Mouse (Mus musculus) splenic B cell, adult 2 months (primary cell): ENCODE data around the gene Csrp2.

Experiments
- DNase-seq: peaks from one replicate; pipeline ENCODE4 v3.0.0-alpha.2; 2011; ENCODE audit warnings: low read depth, low spot score
- H3K27me3 ChIP-seq: 2 replicates; pipeline ENCODE4 v1.6.1; 2012; ENCODE audit warnings: mild to moderate bottlenecking, low read length, moderate library complexity, mixed read lengths; ENCODE audit not compliant: control insufficient read depth, poor library complexity, insufficient read depth, severe bottlenecking
- H3K36me3 ChIP-seq: 2 replicates; pipeline ENCODE4 v1.6.1; 2012; ENCODE audit warnings: mild to moderate bottlenecking, low read length, moderate library complexity, mixed read lengths; ENCODE audit not compliant: control insufficient read depth, poor library complexity, insufficient read depth, severe bottlenecking

Csrp2 gene

DNA sequence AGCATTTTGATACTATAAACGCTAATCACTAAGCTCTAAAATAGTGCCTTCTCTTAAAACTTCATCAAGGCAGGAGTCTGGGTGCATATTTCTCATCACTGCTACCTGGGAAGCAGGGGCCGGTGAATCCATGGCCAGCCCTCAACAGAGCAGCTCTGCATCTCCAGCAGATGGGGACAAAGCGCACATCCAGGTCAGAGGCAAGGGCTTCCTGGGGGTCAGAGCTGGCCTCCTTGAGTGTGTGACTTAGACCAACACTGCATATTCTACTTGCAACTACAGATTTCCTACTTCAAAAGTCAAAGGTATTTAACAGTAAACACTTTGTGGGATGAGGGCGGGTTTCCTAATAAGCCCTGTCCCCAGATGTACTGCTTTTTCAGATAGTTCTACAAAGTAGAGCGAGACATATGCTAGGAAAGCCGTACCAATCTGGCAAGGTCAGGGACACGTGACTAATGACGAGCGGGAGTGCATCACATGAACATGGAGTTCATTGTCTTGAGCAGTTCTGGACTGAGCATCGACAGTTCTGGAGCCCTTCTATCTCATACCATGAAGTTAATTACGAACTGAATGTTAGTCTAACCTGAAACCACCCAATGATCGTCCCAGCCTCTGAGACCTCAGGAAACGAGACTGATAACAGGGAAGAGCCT is 21.3 kb downstream of the Csrp2 start:
- H3K36me3 ChIP-seq = peaks cover 2% of the 10 kb centered on the region
- H3K27me3 ChIP-seq = no peaks in the 10 kb centered on the region
- no peak for DNase-seq

DNA sequence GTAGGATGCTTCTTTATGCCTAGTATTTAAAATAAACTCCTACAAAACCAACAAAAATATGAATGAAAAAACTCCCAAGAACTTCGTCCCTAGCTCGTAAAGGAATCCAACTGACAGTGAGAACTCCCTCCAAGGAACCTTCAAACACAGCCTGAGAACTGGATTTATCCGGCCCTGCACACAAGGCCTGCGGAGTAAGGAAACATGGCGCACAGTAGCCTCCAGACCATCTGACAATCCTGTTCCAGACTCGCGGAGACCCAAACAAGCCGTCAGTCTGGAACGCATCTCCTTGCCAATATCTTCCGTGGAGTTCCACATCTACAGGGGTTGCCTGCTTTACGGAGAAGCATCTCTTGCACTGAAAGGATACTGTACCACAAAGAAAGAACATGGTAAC is 22.4 kb downstream of the Csrp2 start:
- Histone ChIP-seq H3K27me3 (no peaks in the 10 kb centered on the region), H3K36me3 (peaks cover 2% of the 10 kb centered on the region)
- DNase-seq = no peak

DNA sequence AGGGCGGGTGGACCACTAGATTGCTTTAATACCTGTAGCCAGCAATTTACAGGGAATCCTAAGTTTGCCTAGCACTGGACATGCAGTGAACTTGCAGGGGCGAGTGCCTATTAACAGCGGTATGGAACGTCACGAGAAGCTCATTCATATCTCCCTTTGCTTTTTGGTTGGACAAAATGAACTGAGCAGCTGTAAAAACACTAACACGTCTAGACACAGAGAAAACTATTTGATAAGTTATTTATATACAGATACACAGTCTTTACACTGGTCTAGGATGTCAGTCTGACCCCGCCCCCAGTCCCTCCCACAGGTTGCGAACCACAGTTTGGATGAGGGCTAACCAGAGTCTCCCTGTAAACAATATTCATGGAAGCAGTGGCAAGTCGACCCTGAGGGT is 23.2 kb downstream of the Csrp2 start:
- H3K36me3 ChIP-seq = peaks cover 4% of the 10 kb centered on the region
- no peaks in the 10 kb centered on the region for H3K27me3 ChIP-seq
- no peak for DNase-seq

DNA sequence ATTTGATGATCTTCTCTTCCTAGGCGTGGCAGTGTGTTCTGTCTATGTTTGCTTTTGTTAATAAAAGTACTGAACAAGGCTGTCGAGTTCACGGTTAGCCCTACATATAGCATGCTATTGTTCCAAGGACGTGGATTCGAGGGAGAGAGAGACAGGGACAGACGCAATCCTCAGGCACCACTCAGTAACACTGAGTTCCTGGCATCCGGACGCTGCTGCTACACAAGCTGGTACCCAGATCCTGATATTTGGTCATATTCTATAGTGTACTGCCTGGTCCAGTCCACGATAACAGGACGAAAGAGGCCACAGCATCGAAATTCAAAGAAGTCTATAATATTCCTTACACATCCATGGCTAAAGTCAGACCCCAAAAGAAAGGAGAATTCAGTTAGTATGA is 24.6 kb downstream of the Csrp2 start:
- no peaks in the 10 kb centered on the region for H3K27me3 ChIP-seq
- peaks cover 4% of the 10 kb centered on the region for H3K36me3 ChIP-seq
- no peak for DNase-seq

DNA sequence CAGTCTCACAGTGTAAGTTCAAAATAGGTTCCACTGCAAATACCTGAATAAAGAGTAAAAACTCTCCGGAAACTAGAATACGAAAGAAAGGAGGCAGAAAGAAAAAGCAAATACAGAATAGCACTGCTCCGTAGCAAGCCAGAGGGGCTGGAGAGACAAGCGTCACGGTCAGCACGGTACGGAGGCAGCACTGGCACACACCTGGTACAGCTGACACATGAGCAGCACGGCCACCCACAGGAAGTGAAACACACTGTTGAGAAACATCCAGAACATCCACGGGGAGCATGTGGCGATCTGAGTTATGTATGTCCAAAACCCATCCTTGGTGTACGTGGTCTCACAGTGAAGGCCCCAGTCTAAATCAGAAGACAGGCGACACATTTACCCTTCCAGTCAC is 26.4 kb downstream of the Csrp2 start:
- peaks cover 6% of the 10 kb centered on the region for H3K36me3 ChIP-seq
- H3K27me3 ChIP-seq = no peaks in the 10 kb centered on the region
- DNase-seq = peak; percentile 46

DNA sequence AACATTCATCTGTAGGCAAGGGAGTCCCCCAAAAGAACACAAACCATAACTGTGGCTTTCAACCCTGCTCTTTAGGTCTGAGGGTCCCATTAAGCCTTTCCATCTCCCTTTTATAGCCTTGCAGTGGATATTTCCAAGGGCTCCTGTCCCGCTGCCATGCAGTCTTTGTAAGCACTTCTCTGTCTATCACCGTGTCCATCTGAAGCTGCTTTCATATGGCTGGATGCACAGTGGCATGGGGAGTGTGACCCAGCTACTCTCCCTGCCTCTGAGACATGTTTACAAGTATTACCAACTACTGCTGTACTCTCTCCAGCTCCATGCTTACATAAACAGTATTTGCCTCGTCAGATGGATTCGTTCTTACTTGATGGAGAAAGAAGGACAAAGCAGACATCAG is 28.0 kb downstream of the Csrp2 start:
- H3K36me3 ChIP-seq = peaks cover 4% of the 10 kb centered on the region
- H3K27me3 ChIP-seq = no peaks in the 10 kb centered on the region
- DNase-seq = no peak

DNA sequence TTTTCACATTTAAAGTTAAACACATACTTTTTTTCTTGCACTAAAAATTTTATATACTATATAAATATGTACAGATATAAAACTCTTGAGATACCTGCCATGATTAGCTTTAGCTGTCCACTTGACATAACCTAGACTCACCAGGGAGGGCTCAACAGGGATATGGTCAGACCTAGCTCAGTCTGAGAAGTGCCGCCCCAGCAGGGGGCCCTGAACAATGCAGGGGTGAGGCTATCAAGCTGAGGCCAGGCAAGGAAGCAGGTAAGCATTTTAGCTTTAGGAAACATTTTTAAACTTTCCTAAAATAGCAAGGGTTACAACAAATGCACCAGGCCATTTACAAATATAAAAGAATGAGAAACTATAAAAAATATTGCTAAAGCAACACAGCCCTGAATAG is 31.5 kb downstream of the Csrp2 start:
- DNase-seq = no peak
- peaks cover 11% of the 10 kb centered on the region for H3K36me3 ChIP-seq

DNA sequence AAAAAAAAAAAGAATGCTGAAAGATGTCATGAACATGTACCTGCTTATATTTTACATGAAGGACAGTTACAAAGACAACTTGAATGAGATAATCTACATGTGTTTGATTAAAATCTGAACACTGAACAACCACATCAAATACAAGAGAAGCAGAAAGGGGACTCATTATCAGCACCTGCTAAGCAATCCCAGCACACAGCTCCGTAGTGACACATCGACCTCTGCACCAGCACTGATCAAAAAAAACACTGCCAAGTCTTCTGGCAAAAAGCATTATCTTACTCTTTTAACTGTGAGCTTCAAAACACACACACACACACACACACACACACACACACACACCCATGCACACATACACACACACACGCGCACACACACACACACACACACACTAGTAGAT is 32.2 kb downstream of the Csrp2 start:
- DNase-seq = no peak
- Histone ChIP-seq H3K27me3 (no peaks in the 10 kb centered on the region), H3K36me3 (peaks cover 11% of the 10 kb centered on the region)

More for the DNA sequence above, 31.5 kb downstream of the Csrp2 start:
- no peaks in the 10 kb centered on the region for H3K27me3 ChIP-seq

DNA sequence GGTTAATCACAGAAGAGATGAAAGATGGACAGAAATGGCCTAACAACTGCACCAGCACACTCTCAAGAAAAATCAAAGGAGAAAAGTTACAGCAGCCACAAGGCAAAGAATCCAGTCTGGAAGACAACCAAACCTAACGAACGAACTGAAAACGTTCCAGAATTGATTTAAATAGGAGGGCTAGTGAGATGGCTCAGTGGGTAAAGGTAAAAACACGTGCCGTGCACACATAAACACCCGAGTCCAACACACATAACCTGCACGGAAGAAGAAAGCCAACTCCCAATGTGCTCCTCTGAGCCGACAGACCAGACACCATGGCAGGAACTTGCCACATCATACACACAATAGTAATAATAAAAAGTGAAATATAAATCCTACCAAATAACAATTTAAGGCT is 32.7 kb downstream of the Csrp2 start:
- H3K36me3 ChIP-seq = peaks cover 11% of the 10 kb centered on the region
- DNase-seq = no peak
- no peaks in the 10 kb centered on the region for H3K27me3 ChIP-seq

DNA sequence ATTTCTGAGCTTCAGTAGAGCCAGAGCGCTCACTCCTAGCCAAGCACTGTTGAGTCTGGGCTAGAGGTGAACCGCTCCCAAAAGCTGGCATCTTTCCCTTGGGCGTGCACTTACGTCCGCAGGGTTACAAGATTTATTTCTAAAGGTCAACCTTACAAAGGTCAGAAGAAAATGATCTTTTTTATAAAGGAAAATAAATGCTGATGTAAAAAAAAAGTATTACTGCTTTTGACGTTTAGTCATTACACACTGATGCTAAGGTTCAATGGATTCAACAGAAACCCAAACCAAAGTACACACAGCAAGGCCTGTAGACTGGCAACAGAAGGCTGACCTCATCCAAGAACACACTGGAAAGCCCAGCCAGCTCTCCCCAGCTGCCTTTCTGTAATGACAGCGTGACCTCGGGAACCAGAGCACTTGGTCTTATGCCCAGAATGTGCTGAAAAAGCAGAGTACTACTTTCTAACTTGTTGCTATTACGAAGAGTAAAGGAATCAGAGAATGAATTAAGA is 33.4 kb downstream of the Csrp2 start:
- peaks cover 9% of the 10 kb centered on the region for H3K36me3 ChIP-seq
- no peak for DNase-seq
- no peaks in the 10 kb centered on the region for H3K27me3 ChIP-seq

DNA sequence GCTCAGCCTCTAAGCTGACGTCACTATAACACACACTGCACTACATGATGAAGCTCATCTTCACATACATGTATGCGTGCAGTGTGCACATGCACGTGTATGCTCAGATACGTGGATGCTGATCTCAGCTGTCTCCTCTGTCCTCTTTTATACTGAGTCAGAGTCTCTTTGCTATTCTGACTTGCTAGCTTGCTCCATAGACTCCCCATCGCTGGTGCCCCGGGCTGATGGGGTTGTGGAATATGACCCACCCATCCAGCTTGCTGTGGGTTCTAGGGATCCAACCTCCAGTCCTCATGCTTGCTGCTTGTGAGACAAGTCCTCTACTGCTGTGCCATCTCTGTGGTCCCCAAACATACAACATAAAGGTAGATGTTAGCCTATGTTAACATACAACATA is 39.3 kb downstream of the Csrp2 start:
- no peak for DNase-seq
- Histone ChIP-seq H3K27me3 (no peaks in the 10 kb centered on the region), H3K36me3 (peaks cover 10% of the 10 kb centered on the region)

DNA sequence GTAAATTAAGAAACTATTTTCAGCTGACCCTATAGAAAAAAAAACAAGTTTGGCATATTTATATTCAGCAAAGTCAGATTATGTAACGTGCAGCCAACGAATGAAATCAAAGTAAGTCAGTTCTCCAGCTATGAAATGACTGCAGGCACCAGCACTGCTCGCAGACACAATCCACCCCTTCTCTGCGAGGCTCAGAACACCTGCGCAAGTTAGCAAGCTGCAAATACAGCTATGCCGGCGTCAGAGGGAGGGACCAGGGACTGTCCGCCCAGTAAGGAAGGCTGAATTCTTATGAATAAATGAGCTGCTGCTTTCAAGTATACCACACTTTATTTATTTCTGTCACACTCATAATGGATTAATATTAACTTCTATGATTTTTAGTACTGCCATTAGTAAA is 40.2 kb downstream of the Csrp2 start:
- no peak for DNase-seq

DNA sequence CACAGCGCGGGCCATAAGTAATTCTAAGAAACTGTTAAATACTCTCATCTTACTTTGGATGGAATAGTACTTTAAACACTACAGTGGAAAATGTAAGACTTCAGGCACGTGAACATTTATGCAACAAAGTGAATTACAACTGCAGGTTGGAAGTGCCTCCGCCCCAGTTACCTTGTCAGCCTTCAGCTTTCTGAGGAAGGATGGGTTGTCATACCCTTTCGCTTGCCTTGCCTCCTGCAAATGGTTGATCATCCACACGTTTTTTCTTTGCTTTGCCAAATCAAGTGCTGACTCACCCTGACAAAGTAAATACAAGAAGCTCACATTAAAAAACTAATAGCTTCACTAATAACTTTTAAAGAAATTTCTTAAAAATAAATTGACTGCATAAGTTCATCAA is 41.3 kb downstream of the Csrp2 start:
- Histone ChIP-seq H3K36me3 (peaks cover 5% of the 10 kb centered on the region; the same call in 1 of the 2 replicates), H3K27me3 (no peaks in the 10 kb centered on the region)
- no peak for DNase-seq

More for the DNA sequence above, 40.2 kb downstream of the Csrp2 start:
- peaks cover 9% of the 10 kb centered on the region for H3K36me3 ChIP-seq
- no peaks in the 10 kb centered on the region for H3K27me3 ChIP-seq

DNA sequence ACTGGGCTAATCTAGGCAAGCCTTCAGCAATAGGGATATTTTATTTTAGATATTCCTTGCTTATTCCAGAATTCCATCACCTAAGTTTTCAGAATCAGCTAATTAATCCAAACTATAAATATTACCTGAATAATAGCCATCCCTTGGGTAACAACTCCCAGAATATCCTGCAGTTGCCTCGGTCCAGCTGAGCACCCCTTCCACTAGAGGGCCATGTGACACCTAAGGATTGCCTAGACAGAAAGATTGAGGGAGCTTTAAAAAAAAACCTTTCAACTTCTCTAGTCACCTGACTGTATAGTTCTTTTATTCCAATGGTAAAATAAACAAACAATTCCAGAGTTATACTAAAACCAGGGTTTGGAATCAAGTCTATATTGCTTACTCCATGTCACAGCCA is 42.6 kb downstream of the Csrp2 start:
- DNase-seq = no peak
- peaks cover 6% of the 10 kb centered on the region; the same call in 1 of the 2 replicates for H3K36me3 ChIP-seq
- H3K27me3 ChIP-seq = no peaks in the 10 kb centered on the region

DNA sequence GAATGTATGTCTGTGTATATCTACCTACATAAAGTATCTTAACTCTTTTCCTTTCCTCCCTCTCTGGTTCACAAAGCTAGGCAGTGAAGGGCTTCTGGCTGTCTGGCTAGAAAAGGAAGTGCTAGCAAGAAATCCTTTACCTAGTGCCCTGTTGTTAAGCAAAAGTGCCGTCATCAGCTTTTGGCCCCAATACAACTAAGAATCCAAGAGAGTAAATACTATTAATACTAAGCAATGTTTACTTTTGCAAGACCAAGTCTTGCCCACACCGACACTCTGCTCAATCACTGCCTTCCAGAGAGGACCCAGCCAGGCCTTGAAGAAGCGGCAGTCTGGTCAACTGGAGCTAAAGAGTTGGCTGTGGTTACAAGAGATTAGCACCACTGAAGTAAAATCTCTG is 51.5 kb downstream of the Csrp2 start:
- Histone ChIP-seq H3K36me3 (peaks cover 11% of the 10 kb centered on the region), H3K27me3 (no peaks in the 10 kb centered on the region)
- no peak for DNase-seq

DNA sequence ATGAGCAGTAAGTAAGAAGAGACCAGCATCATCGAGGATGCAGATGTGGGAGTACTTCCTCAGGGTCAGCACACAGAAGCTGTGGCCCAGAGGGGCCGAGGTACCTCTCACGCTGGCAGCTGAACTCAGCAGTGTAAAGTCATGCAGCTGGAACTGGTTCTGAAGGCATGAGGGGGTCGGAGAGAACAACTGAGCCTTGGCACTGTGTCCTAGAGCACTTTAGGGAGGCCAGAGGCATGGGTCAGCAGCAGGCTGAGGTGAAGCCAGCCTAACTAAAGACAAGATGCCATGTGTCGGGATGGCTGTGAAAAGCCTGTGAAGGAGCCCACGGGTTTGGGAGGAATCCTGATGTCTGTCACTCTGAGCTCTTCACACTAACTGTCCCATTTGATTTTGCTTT is 51.9 kb downstream of the Csrp2 start:
- no peak for DNase-seq
- Histone ChIP-seq H3K27me3 (no peaks in the 10 kb centered on the region), H3K36me3 (peaks cover 11% of the 10 kb centered on the region)
